Mouse (Mus musculus) C2C12 (cell line): Measurements from ENCODE around the gene Tiam2. TPM values are rescaled to one million over a fixed set of nuclear protein-coding genes. Genes with fewer than 3 reads are reported as not detected.

Experiments
- H3K27me3 ChIP-seq: one replicate; pipeline ENCODE4 v1.6.1; 2011; ENCODE audit not compliant: control insufficient read depth, insufficient read depth, insufficient read length
- H3K36me3 ChIP-seq: one replicate; pipeline ENCODE4 v1.6.1; 2011; ENCODE audit not compliant: control insufficient read depth, insufficient read depth
- H3K4me3 ChIP-seq: one replicate; pipeline ENCODE4 v1.5.1; 2011; ENCODE audit warnings: mild to moderate bottlenecking, control low read depth; ENCODE audit not compliant: poor library complexity, insufficient read depth, severe bottlenecking
- H3K79me2 ChIP-seq: one replicate; pipeline ENCODE4 v1.6.1; 2011; ENCODE audit not compliant: control insufficient read depth, insufficient read depth
- H3K79me3 ChIP-seq: one replicate; pipeline ENCODE4 v1.6.1; 2011; ENCODE audit warnings: low read depth, control low read depth
- H3ac ChIP-seq: one replicate; pipeline ENCODE3; 2011; ENCODE audit warnings: low read depth; ENCODE audit not compliant: control insufficient read depth, insufficient read length
- CEBPB ChIP-seq: IDR thresholded peaks from one replicate; pipeline ENCODE4 v1.6.1; 2011; ENCODE audit warnings: low read depth, mild to moderate bottlenecking, control low read depth, moderate library complexity
- CTCF ChIP-seq: IDR thresholded peaks from one replicate; pipeline ENCODE4 v1.5.1; 2011; ENCODE audit not compliant: control insufficient read depth, insufficient read depth, insufficient read length
- FOSL1 ChIP-seq: IDR thresholded peaks from one replicate; pipeline ENCODE4 v1.8.0; 2011; ENCODE audit warnings: mild to moderate bottlenecking, low read length; ENCODE audit not compliant: poor library complexity, insufficient read depth, severe bottlenecking
- MAX ChIP-seq: IDR thresholded peaks from one replicate; pipeline ENCODE4 v1.6.1; 2011; ENCODE audit warnings: mild to moderate bottlenecking, control low read depth
- MYOD1 ChIP-seq: IDR thresholded peaks from one replicate; pipeline ENCODE4 v1.6.1; 2011; ENCODE audit warnings: low read depth; ENCODE audit not compliant: control insufficient read depth, insufficient read length
- MYOG ChIP-seq: IDR thresholded peaks from one replicate; pipeline ENCODE4 v1.6.1; 2011; ENCODE audit not compliant: control insufficient read depth, insufficient read length; ENCODE audit errors: extremely low read depth
- USF1 ChIP-seq: IDR thresholded peaks from one replicate; pipeline ENCODE4 v1.6.1; 2011; ENCODE audit warnings: low read depth, mild to moderate bottlenecking, control low read depth, moderate library complexity
- polyA plus RNA-seq: library from polyadenylated mRNA; unstranded; fragments of >200 nt; fragmentation: generic; extraction: Trizol; gene quantifications from one replicate; pipeline ENCODE4 v1.2.1, GENCODE M21; 2012; ENCODE audit warnings: missing spikeins

Gene Tiam2
- polyA plus RNA-seq, 1 experiment, result 28.3 TPM

DNA sequence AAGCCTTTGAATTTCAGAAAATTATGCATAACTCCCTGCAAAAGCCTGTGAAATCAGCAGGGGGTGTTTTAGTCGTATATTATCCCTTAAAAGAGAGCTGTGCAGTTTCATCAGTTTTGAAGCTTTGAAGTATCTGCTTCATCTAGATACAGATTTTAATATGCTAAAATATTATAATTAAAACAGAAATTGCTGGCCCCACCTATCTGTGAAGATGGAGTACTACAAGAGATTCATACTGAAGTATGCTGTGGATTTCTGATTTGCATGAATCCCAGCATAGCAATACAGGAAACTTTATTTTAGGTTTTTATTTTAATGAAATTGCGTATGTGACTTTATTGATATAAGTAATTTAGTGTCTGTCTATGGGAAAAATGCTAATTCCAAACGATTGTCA, 234.2 kb downstream of the Tiam2 start:
- TF ChIP-seq MAX (no peak), CTCF (no peak)
- Histone ChIP-seq H3K27me3 (no peaks in the 10 kb centered on the region), H3K36me3 (no peaks in the 10 kb centered on the region), H3K4me3 (no peak overlapping the region), H3ac (no peak overlapping the region), H3K79me3 (no peaks in the 10 kb centered on the region), H3K79me2 (no peaks in the 10 kb centered on the region)

DNA sequence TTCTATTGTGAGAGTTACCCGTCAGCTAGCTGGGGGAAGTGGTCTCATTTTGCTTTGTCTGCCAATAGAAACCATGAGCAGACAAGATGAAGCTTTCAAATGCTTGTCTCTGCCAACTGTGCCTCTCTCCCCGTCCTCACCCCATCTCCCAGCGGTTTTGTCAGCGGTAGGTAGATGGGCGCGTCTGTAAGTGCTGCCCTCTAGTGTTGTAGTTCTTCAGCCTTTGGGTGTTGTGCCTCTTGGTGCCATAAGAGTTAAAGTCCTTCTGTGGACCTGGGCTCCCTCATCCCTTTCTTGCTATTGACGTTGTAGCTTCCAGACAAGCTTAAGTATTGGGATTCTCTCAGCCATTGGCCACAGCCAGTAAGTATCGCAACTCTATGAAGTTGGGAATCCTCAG, 236.0 kb downstream of the Tiam2 start:
- H3K79me2 ChIP-seq, result no peaks in the 10 kb centered on the region
- no peak overlapping the region for H3ac ChIP-seq
- TF ChIP-seq MYOD1 (no peak), CTCF (no peak), MAX (no peak), CEBPB (no peak), FOSL1 (no peak), MYOG (no peak), USF1 (no peak)
- no peaks in the 10 kb centered on the region for H3K27me3 ChIP-seq
- H3K36me3 ChIP-seq, result no peaks in the 10 kb centered on the region
- H3K79me3 ChIP-seq, result no peaks in the 10 kb centered on the region
- H3K4me3 ChIP-seq, result no peak overlapping the region

DNA sequence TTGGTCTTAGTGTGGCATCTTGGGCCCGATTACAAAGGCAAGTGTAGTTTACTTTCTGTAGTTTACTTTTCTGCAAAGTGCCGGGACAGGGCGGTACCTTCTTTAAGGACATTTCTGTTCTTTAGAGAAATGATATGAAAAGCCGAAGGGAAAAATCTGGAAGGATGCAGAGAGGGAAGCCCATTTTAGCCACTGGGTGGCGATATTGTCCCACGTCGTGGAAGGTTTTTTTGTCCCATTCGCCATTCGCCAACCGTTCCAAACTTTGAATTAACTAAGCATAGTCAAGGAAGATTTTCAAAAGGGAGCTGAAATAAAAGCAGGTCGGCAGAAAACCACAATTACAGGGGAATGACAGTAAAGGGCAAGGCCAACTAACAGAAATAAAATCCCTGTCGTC, 244.5 kb downstream of the Tiam2 start:
- TF ChIP-seq CTCF (peak; percentile 10), FOSL1 (no peak)
- H3K79me3 ChIP-seq, result no peaks in the 10 kb centered on the region
- no peaks in the 10 kb centered on the region for H3K36me3 ChIP-seq
- no peaks in the 10 kb centered on the region for H3K79me2 ChIP-seq
- H3K27me3 ChIP-seq, result no peaks in the 10 kb centered on the region
- no peak overlapping the region for H3K4me3 ChIP-seq
- no peak overlapping the region for H3ac ChIP-seq

Other genes with a start within 250 kb of the Tiam2 start
- gene Scaf8, start 211.6 kb upstream of the Tiam2 start, polyA plus RNA-seq, result 16.3 TPM
- 0.12 TPM for gene Cldn20, start 206.0 kb downstream of the Tiam2 start, polyA plus RNA-seq
- 4.3 TPM for gene Tfb1m, start 231.2 kb downstream of the Tiam2 start, polyA plus RNA-seq